Mouse (Mus musculus): ENCODE measurements around the gene Alg14. TPM values are rescaled to one million over a fixed set of nuclear protein-coding genes. Genes with fewer than 3 reads are reported as not detected.

Gene Alg14
- polyA plus RNA-seq, 1 experiment from 2014 or later: 42.9 TPM

DNA sequence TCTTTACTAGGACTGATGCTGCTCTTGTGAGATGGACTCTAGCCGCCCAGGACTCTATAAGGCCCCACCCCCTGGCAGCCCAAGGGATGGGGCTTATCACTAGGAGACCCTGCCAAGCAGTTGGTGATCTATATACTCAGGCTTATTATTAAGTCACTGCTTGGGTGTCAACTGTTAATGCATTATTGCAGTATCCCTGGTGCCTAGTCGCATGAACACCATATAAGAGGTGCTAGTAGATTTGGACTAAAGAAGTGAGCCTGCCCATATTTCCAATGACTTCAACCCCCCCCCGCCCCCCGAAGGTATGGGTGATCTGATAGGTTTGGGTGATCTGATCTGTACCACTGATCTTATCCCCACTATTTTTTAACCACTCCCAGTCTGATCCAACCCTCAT is 8.6 kb upstream of the Alg14 start, which contains the start of gene Tmem56:
TSS of gene Tmem56 (minus strand) at position 101 of the 400 bp plus-strand sequence.
- no peak within 1 kb of the TSS for H3K9ac ChIP-seq
- no peak for ATAC-seq (ENCODE audit: insufficient number of reproducible peaks, low FRiP score, low TSS enrichment, low read depth)
- WGBS: 85% methylated on average over 4 of the region's 4 CpGs
- no peak within 1 kb of the TSS for H3K4me3 ChIP-seq (replicated peaks)
- no peaks in the 10 kb centered on the region for H3K27me3 ChIP-seq
- H3K27ac ChIP-seq (replicated peaks): no peak within 1 kb of the TSS
- H3K36me3 ChIP-seq: no peaks in the 10 kb centered on the region
- H3K9me3 ChIP-seq (replicated peaks): no peaks in the 10 kb centered on the region
- H3K4me1 ChIP-seq: no peaks in the 10 kb centered on the region
- H3K4me2 ChIP-seq (replicated peaks): no peak within 1 kb of the TSS

DNA sequence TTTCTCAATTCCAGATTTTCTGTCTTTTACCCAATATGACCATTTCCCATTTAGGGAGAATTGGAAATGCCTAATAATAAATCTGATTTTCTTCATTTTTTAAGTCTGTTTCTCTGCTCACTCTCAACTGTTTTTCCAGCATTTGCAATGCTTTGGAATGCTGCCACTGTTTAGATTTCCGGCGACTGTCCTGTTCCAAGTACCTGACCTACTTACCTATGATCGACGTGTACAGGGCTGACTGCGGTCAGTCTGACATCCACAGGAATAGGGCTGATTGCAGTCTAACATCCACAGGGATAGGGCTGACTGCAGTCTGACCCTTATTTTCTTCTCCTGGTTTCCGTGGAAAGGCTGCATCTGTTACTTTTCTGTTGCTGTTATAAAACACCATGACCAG is 6.4 kb upstream of the Alg14 start:
- no peaks in the 10 kb centered on the region for H3K9me3 ChIP-seq (replicated peaks)
- H3K36me3 ChIP-seq: no peaks in the 10 kb centered on the region
- no peak overlapping the region for H3K27ac ChIP-seq (replicated peaks)
- no peak for ATAC-seq (ENCODE audit: insufficient number of reproducible peaks, low FRiP score, low TSS enrichment, low read depth)
- H3K9ac ChIP-seq: no peak overlapping the region
- no peaks in the 10 kb centered on the region for H3K27me3 ChIP-seq
- WGBS: 91% methylated on average over 6 of the region's 6 CpGs
- H3K4me3 ChIP-seq (replicated peaks): no peak overlapping the region
- H3K4me2 ChIP-seq (replicated peaks): no peak overlapping the region
- H3K4me1 ChIP-seq: no peaks in the 10 kb centered on the region

DNA sequence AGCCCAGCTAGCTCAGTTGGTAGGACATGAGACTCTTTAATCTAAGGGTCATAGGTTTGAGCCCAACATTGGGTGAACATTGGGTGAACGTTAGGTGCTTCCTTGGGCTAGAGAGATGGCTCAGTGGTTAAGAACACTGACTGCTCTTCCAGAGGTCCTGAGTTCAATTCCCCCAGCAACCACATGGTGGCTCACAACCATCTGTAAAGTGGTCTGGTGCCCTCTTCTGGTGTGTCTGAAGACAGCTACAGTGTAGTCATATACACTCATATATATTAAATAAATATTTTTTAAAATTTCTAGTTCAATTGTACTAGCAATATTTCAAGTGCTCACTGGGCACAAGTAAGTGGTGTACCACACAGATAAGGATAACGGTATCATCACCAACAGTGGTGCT is 4.4 kb upstream of the Alg14 start:
- no peak overlapping the region for H3K4me2 ChIP-seq (replicated peaks)
- no peak overlapping the region for H3K4me3 ChIP-seq (replicated peaks)
- H3K9me3 ChIP-seq (replicated peaks): no peaks in the 10 kb centered on the region
- no peak for ATAC-seq (ENCODE audit: insufficient number of reproducible peaks, low FRiP score, low TSS enrichment, low read depth)
- H3K36me3 ChIP-seq: no peaks in the 10 kb centered on the region
- no peaks in the 10 kb centered on the region for H3K27me3 ChIP-seq
- peaks cover 4% of the 10 kb centered on the region; the same call in 1 of the 2 replicates for H3K4me1 ChIP-seq
- no peak overlapping the region for H3K9ac ChIP-seq
- 97% methylated on average over 2 of the region's 2 CpGs for WGBS
- no peak overlapping the region for H3K27ac ChIP-seq (replicated peaks)

DNA sequence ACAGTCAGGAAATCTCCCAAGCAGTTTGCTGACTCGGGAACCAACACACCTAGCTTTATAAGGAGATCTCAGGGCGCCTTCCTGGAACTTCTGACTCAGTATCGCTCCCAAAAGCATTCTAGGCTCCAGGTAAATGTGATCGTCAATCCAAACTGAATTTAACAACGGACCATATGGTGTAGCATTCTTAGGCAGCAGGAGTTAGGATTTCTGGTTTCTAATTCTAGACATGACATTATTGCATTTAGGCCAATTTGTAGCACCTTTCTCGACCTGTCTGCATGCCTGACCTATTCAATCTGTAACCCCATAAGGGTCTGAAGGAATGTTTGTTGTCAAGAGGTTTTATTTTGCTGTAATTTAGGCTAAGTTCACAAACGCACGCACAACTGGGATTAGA is 892 bp upstream of the Alg14 start:
- Histone ChIP-seq H3K9me3 (replicated peaks) (no peaks in the 10 kb centered on the region), H3K4me1 (peaks cover 4% of the 10 kb centered on the region; the same call in 1 of the 2 replicates), H3K36me3 (no peaks in the 10 kb centered on the region), H3K4me2 (replicated peaks) (peak overlapping the region; percentile 65), H3K9ac (peak overlapping the region; percentile 35; the same call in 1 of the 2 replicates), H3K4me3 (replicated peaks) (peak overlapping the region; percentile 73), H3K27me3 (no peaks in the 10 kb centered on the region), H3K27ac (replicated peaks) (peak overlapping the region; percentile 97)
- WGBS: 62% methylated on average over 8 of the region's 8 CpGs
- no peak for ATAC-seq (ENCODE audit: insufficient number of reproducible peaks, low FRiP score, low TSS enrichment, low read depth)

DNA sequence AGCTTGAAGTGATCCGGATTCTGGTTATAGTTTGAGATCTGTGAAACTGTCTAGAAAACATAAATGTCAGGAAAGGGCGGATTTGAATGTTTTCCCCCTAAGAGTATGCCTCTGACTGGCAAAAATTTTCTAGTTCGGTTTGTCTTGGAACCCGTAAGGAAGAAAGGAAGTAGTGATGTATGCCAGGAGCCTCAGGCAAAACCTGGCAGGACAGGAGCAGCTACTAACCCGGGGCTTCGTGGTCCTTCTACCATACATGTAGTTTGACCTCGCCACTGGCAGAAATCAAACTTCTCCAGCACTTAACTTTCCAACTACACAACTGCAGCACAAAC is 381 bp upstream of the Alg14 start:
- WGBS: 2% methylated on average over 7 of the region's 7 CpGs
- Histone ChIP-seq H3K9me3 (replicated peaks) (no peaks in the 10 kb centered on the region), H3K27ac (replicated peaks) (peak overlapping the region; percentile 97), H3K4me3 (replicated peaks) (peak overlapping the region; percentile 73), H3K27me3 (no peaks in the 10 kb centered on the region), H3K4me2 (replicated peaks) (peak overlapping the region; percentile 65), H3K4me1 (peaks cover 4% of the 10 kb centered on the region; the same call in 1 of the 2 replicates), H3K9ac (peak overlapping the region; percentile 35), H3K36me3 (no peaks in the 10 kb centered on the region; the same call in 1 of the 2 replicates)
- ATAC-seq (ENCODE audit: insufficient number of reproducible peaks, low FRiP score, low TSS enrichment, low read depth): no peak

DNA sequence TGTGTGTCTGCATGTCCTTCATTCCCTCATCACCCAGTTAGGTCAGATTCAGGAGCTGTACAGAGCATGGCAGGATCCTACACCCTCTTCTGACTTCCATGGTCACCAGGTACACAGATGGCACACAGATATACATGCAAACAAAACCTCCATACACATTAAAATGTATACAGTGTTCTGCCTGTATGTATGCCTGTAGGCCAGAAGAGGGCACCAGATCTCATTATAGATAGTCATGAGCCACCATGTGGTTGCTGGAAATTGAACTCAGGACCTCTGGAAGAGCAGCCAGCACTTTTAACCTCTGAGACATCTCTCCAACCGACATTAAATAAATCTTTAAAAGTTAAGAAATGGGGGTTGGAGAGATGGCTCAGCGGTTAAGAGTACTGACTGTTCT is 2.6 kb downstream of the Alg14 start:
- H3K27me3 ChIP-seq: no peaks in the 10 kb centered on the region
- no peak for ATAC-seq (ENCODE audit: insufficient number of reproducible peaks, low FRiP score, low TSS enrichment, low read depth)
- H3K4me2 ChIP-seq (replicated peaks): no peak overlapping the region
- no peak overlapping the region for H3K4me3 ChIP-seq (replicated peaks)
- H3K36me3 ChIP-seq: no peaks in the 10 kb centered on the region; the same call in 1 of the 2 replicates
- H3K4me1 ChIP-seq: peaks cover 4% of the 10 kb centered on the region; the same call in 1 of the 2 replicates
- no peak overlapping the region for H3K9ac ChIP-seq
- H3K9me3 ChIP-seq (replicated peaks): no peaks in the 10 kb centered on the region
- no peak overlapping the region for H3K27ac ChIP-seq (replicated peaks)
- WGBS: 82% methylated on average over 2 of the region's 2 CpGs

DNA sequence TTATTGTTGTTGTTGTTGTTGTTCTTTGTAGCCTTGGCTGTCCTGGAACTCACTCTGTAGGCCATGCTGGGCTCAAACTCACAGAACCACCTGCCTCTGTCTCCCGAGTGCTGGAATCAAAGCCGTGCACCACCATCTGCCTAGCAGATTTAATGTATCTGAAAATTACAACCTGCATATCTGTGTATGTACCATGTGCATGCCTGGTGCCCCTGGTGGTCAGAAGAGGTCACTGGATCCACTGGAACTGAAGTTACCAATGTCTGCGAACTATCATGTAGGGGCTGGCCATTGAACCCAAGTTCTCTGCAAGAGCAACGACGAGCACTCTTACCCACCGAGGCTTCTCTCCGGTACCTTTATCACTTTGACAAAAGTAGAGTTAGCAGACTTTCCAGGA is 15.1 kb downstream of the Alg14 start:
- Histone ChIP-seq H3K4me2 (replicated peaks) (no peak overlapping the region), H3K27me3 (no peaks in the 10 kb centered on the region), H3K4me1 (no peaks in the 10 kb centered on the region), H3K27ac (replicated peaks) (no peak overlapping the region), H3K9me3 (replicated peaks) (no peaks in the 10 kb centered on the region), H3K36me3 (0 out of 2 replicates have a peak, but pooled peaks cover 7% of the 10 kb centered on the region), H3K9ac (no peak overlapping the region), H3K4me3 (replicated peaks) (no peak overlapping the region)
- 92% methylated on average over 7 of the region's 7 CpGs for WGBS
- ATAC-seq (ENCODE audit: insufficient number of reproducible peaks, low FRiP score, low TSS enrichment, low read depth): no peak

DNA sequence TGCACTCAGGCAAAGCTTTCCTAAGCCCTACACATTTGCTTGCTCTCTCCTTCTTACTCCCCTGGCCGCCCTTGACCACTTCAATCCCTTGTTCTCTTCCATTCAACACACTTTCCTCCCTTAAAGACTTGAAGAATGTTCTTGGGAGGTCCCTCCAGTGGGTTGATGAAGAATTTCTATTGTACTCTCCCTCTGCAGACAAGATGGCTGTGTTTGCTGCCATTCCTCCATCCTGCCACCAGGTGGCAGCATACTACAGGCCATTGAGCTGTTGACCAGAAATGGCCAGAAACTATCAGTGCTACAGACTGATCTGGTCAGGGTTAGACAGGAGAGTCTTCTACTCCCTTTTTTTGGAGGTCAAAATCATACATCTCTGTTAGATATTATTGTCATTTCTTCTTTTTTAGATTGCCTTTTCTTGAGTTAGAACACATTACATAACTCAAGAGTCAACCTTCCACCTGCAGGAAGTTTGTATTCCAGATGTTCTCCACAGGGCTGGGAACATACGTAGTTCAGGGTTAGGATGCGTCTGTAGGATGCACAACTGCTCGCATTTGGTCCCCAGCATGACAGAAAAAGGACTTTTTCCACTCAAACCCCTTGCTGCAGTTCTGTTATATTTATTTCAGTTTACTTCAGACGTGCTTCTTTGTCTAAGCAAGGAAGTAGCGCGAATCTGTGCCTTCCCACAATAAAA is 16.1 kb downstream of the Alg14 start:
- no peak overlapping the region for H3K9ac ChIP-seq
- H3K4me1 ChIP-seq: no peaks in the 10 kb centered on the region
- no peaks in the 10 kb centered on the region for H3K9me3 ChIP-seq (replicated peaks)
- no peaks in the 10 kb centered on the region for H3K27me3 ChIP-seq
- H3K4me2 ChIP-seq (replicated peaks): no peak overlapping the region
- ATAC-seq (ENCODE audit: insufficient number of reproducible peaks, low FRiP score, low TSS enrichment, low read depth): peak; percentile 58; the same call in 1 of the 2 replicates
- 67% methylated on average over 7 of the region's 7 CpGs for WGBS
- no peak overlapping the region for H3K27ac ChIP-seq (replicated peaks)
- 0 out of 2 replicates have a peak, but pooled peaks cover 5% of the 10 kb centered on the region for H3K36me3 ChIP-seq
- no peak overlapping the region for H3K4me3 ChIP-seq (replicated peaks)

DNA sequence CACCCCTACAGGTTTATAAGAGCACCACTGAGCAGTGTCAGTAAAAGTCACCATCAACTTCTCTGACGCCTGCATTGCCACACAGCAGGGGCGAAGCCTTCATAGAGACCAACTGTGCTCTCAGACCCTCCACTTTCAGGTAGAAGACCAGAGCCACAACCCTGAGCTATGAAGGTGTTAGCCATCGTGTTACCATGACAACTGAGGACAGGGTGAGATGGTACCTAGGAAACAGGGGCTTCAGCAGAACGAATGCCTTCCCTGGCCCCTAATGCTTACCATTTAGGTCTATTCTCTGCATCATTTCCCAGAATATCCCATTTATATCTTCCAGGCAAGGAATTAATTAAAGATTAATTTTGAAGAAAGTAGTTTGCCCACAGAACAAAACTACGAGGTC is 17.4 kb downstream of the Alg14 start:
- Histone ChIP-seq H3K27me3 (no peaks in the 10 kb centered on the region), H3K27ac (replicated peaks) (no peak overlapping the region), H3K9me3 (replicated peaks) (no peaks in the 10 kb centered on the region), H3K4me1 (no peaks in the 10 kb centered on the region), H3K36me3 (0 out of 2 replicates have a peak, but pooled peaks cover 5% of the 10 kb centered on the region), H3K9ac (no peak overlapping the region), H3K4me3 (replicated peaks) (no peak overlapping the region), H3K4me2 (replicated peaks) (no peak overlapping the region)
- 74% methylated on average over 5 of the region's 5 CpGs for WGBS
- ATAC-seq (ENCODE audit: insufficient number of reproducible peaks, low FRiP score, low TSS enrichment, low read depth): no peak

DNA sequence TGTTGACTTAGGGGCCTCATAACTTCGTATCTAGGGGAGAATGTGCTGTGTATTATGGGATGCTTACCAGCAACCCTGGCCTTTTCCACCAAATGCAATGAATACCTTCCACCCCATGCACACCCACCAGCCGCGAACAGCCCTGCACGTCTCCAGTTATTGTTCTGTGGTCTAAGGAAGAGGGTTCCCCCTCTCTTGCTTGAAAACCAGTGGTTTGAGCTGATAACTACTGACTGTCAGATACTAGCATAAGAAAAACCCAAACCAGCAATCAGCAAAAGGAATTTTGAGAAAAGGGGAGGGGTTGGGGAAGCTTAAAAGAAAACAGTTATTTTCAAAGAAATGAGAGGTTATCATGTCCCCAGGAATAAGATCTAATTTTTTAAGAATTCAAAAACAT is 17.9 kb downstream of the Alg14 start:
- Histone ChIP-seq H3K4me3 (replicated peaks) (no peak overlapping the region), H3K4me2 (replicated peaks) (no peak overlapping the region), H3K27me3 (no peaks in the 10 kb centered on the region), H3K9ac (no peak overlapping the region), H3K27ac (replicated peaks) (no peak overlapping the region), H3K4me1 (no peaks in the 10 kb centered on the region), H3K9me3 (replicated peaks) (no peaks in the 10 kb centered on the region), H3K36me3 (0 out of 2 replicates have a peak, but pooled peaks cover 5% of the 10 kb centered on the region)
- no peak for ATAC-seq (ENCODE audit: insufficient number of reproducible peaks, low FRiP score, low TSS enrichment, low read depth)
- WGBS: 71% methylated on average over 4 of the region's 4 CpGs

DNA sequence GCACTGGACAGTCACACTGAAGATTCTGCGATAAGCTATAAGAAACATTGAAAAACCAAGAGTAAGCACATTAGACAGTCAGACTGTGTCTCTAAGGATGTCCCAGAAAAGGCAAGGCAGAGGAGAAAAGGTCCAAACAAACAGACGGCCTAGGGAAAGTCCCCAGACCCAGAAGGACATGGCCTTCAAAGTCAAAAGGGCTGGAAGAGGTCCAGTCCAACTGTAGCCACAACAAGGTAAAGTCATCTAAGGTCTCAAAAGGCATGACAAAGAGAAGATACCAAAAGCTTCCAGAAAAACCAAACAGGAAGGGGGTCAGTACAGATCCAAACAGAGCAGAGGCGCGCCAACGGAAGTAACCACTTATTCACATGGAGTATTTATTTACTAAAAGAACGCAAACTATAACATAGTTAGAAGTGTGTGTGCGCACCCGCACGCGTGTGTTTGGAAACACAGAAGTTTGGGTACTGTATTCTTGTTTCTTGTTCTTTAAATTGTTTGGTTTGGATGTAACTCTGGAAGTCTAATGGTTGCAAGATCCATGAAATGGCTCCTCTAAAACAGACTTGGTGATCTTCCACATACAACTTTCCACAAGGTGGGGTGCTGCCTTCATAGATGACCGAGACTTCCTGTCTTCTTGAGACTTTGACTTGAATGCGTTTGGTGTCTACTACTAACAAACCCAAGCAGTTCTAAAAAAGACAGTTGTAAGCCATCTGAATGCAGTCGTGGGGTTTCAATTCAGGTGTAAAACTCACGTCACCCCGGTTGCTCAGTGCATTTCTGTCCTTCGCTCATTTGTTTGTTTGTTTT is 18.5 kb downstream of the Alg14 start:
- H3K4me1 ChIP-seq: 0 out of 2 replicates have a peak, but pooled peaks cover 6% of the 10 kb centered on the region
- H3K9ac ChIP-seq: no peak overlapping the region
- H3K27ac ChIP-seq (replicated peaks): no peak overlapping the region
- H3K4me3 ChIP-seq (replicated peaks): no peak overlapping the region
- no peak for ATAC-seq (ENCODE audit: insufficient number of reproducible peaks, low FRiP score, low TSS enrichment, low read depth)
- no peak overlapping the region for H3K4me2 ChIP-seq (replicated peaks)
- H3K36me3 ChIP-seq: 0 out of 2 replicates have a peak, but pooled peaks cover 5% of the 10 kb centered on the region
- 83% methylated on average over 16 of the region's 16 CpGs for WGBS
- H3K9me3 ChIP-seq (replicated peaks): no peaks in the 10 kb centered on the region
- no peaks in the 10 kb centered on the region for H3K27me3 ChIP-seq

Measured in embryonic facial prominence, embryonic 15.5 days (tissue).